Mouse (Mus musculus) hematopoietic multipotent progenitor cell, adult 10-12 weeks (in vitro differentiated cells): Measurements from ENCODE around the gene Olfr1392. TPM values are rescaled to one million over a fixed set of nuclear protein-coding genes. Genes with fewer than 3 reads are reported as not detected.

ENCODE experiments used
- polyA plus RNA-seq: library from polyadenylated mRNA; stranded (reverse); fragments of >175 nt; gene quantifications from 2 replicates; pipeline ENCODE4 v1.2.3, GENCODE M21; 2012; ENCODE audit warnings: low replicate concordance

Gene Olfr1392
- 0.03 TPM in 1 of 2 replicates, not detected in the other for polyA plus RNA-seq

GRCm38 (mm10) chr11:49284982-49285381, at the start of gene Olfr1392:
Gene Olfr1392, plus strand, starts transcription at chr11:49285282.

GRCm38 (mm10) chr11:49243727-49244594, 41.1 kb upstream of the Olfr1392 start, which contains the start of gene Mgat1:
Gene Mgat1, plus strand, starts transcription at chr11:49244191.

GRCm38 (mm10) chr11:49278222-49278621, 6.9 kb upstream of the Olfr1392 start, which contains the start of gene Olfr1393:
Gene Olfr1393, plus strand, starts transcription at chr11:49278304.

GRCm38 (mm10) chr11:49304441-49304840, 19.4 kb downstream of the Olfr1392 start, which contains the start of gene Olfr10:
Gene Olfr10, plus strand, starts transcription at chr11:49304741.

GRCm38 (mm10) chr11:49322442-49322841, 37.4 kb downstream of the Olfr1392 start, which contains the start of gene Olfr1391:
Gene Olfr1391, plus strand, starts transcription at chr11:49322742.

GRCm38 (mm10) chr11:49334888-49335287, 49.8 kb downstream of the Olfr1392 start, which contains the start of gene Olfr1390:
Gene Olfr1390, plus strand, starts transcription at chr11:49335188.

Other genes with a start within 250 kb of the Olfr1392 start
- gene 9930111J21Rik2, start 234.0 kb upstream of the Olfr1392 start, polyA plus RNA-seq, result 9.9 and 21.1 TPM in 2 replicates
- 10.4 and 14.3 TPM in 2 replicates for gene Tgtp2, start 221.1 kb upstream of the Olfr1392 start, polyA plus RNA-seq
- gene Ifi47, start 208.7 kb upstream of the Olfr1392 start, polyA plus RNA-seq, result 8.0 and 8.1 TPM in 2 replicates
- not detected in 2 replicates for gene Olfr1396, start 170.4 kb upstream of the Olfr1392 start, polyA plus RNA-seq
- not detected in 2 replicates for gene Olfr1395, start 143.0 kb upstream of the Olfr1392 start, polyA plus RNA-seq
- gene Olfr1394, start 130.9 kb upstream of the Olfr1392 start, polyA plus RNA-seq, result not detected in 2 replicates
- gene Btnl9, start 98.1 kb upstream of the Olfr1392 start, polyA plus RNA-seq, result 0.81 and 2.0 TPM in 2 replicates
- gene Zfp62, start 82.0 kb upstream of the Olfr1392 start, polyA plus RNA-seq, result 13.0 and 14.0 TPM in 2 replicates
- 202 and 412 TPM in 2 replicates for gene Mgat1, start 41.1 kb upstream of the Olfr1392 start, polyA plus RNA-seq
- gene Olfr1393, start 7.0 kb upstream of the Olfr1392 start, polyA plus RNA-seq, result not detected in 2 replicates
- gene Olfr10, start 19.5 kb downstream of the Olfr1392 start, polyA plus RNA-seq, result 0.04 TPM in 1 of 2 replicates, not detected in the other
- gene Olfr1391, start 37.5 kb downstream of the Olfr1392 start, polyA plus RNA-seq, result not detected in 2 replicates
- gene Olfr1390, start 49.9 kb downstream of the Olfr1392 start, polyA plus RNA-seq, result not detected in 2 replicates
- gene Olfr1389, start 137.8 kb downstream of the Olfr1392 start, polyA plus RNA-seq, result not detected in 2 replicates
- gene Olfr1388, start 151.3 kb downstream of the Olfr1392 start, polyA plus RNA-seq, result not detected in 2 replicates
- not detected in 2 replicates for gene Olfr1387, start 170.1 kb downstream of the Olfr1392 start, polyA plus RNA-seq
- not detected in 2 replicates for gene Olfr1386, start 179.8 kb downstream of the Olfr1392 start, polyA plus RNA-seq
- not detected in 2 replicates for gene Olfr1385, start 203.8 kb downstream of the Olfr1392 start, polyA plus RNA-seq
- gene Olfr1384, start 221.4 kb downstream of the Olfr1392 start, polyA plus RNA-seq, result not detected in 2 replicates
- not detected in 2 replicates for gene Olfr1383, start 234.4 kb downstream of the Olfr1392 start, polyA plus RNA-seq
- gene Olfr1382, start 243.0 kb downstream of the Olfr1392 start, polyA plus RNA-seq, result not detected in 2 replicates